Mouse (Mus musculus) mature B cell (primary cell): ENCODE measurements around the gene Elavl2.
"Not testable (repeated sequence)": the region's sequence is repeated elsewhere in the genome, so short reads cannot be mapped to it uniquely, and the experiment has no call there.

Experiments
- in situ Hi-C: fragments of 300-500 bp; cut with MboI; formaldehyde crosslinking; loops from 2 replicates; pipeline ENCODE4 v1.14.3; 2019

Elavl2 gene

DNA sequence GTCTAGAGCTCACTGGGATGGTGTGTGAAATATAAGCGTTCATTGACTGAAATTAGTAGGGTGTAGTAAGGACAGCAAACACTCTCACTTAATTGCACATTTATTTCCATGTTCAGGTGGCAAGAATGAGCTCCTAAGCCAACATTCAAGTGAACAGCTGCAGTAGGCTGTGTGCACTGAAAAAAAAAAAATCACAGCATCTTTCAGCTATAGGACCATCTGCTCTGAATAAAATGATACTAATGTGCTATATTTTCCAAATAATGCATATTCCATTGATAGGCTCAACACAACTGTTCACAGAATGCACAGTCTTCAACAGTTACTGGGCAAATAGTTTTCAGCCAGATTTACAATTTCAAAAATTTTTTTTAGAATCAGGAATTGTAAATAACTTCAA is 89.8 kb downstream of the Elavl2 start:
- in situ Hi-C loops: no loop called here

DNA sequence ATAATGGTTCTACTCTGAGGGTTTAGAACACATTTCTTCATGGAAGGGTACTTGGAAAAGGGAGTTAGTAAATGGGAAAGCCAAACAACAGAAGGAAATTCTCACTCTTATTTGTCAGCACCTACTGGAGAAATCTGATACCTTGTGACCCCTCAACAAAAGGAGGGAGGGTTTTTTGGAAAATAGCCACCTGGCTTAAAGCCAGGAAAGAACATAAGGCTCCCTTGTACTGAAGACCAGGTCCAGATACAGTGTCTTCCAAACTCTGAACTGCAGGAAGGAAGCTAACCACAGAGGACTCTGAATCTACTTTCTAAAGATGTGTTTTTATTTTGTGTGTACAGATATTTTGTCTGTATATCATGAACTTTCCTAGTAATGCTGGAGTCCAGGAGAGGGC is 102.9 kb downstream of the Elavl2 start:
- in situ Hi-C loops: no loop called here

DNA sequence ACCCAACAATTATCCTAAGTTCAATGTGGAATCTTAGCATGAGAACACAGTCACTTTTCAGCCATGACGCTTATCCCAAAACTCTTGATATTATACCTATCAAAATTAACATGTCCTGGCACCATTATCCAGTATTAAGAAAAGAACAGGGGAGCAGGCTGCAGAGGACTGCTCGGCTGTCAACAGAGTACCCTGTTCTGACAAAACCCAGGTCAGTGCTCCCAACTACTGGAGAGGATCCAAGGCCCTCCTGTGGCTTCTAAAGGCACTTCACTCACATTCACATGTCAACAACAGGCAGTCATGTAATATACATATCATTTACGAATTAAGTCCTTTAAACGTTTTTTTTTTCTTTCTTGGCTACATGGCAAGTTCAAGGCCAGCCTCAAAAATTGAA is 105.3 kb downstream of the Elavl2 start:
- in situ Hi-C loops: no loop called here

DNA sequence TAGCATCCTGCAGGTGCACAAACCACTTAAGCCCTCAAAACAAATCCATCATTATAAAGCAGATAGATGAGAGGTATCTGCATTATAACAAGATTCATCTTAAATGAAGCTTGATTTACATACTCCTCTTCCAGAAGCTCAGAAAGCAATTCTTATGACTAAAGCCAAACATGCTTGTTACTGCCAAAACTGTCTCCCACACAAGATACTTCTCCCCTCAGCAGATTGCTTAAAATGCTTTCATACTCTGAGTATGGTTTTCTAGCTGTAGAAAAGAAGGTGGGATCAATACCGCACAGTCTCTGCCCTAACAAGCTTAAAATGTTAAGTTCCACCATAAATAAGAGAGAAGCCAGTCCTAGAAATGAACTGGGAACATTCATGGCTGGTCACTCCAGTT is 109.1 kb downstream of the Elavl2 start:
- in situ Hi-C loops: no loop called here

DNA sequence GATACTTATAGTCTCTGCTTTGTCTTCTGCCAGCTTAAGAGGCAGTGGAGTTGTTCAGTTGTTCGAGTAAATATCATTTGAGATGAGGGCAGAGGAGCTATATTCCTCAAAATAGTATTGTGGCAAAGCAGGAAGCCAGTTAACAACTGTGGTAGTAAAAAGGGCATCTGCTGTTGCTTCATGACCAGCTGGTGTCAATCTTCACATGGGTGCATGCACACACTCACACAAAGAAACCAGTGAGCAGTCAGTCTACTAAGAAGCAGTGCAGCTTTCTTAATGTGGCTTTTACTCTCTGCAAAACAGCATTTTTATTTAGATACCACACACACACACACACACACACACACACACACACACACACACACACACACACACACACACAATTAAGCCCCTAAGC is 110.2 kb downstream of the Elavl2 start:
- in situ Hi-C loops: no loop called here

DNA sequence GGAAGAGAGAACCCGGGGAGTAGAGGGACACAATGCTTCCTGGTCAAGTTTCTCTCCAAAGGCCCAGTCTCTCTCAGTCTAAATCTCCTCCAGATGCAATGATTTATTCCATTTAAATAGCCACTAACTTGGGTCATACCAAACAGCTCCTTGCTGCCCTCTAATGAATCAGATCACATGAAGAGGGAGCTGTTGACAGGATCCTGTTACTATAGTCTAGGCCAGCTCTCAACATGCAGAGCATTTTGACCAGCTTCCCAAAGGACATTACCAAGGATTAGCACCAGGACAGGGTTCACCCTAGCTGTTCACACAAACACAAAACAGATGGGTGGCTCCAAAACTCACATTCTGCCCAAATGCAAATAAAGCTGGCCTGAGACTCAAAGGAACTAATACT is 111.4 kb downstream of the Elavl2 start:
- in situ Hi-C loops: no loop called here

DNA sequence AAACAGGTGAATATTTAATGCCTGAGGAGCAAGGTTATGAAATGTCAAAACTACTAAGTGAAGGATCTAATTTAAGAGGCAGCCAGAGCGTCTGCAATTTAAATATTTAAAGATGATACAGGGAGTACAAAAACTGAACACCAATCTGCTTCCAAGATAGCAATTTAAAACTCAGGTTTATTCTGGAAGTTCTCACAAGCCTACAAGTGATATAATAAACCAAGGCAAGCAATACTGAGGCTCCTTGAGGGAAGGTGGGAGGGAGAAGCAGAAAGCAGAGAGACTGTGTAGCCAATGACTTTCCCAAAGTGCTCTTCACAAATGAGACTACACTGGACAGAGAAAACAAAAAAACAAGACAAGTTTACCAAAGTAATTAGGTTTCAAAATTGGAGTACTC is 132.2 kb downstream of the Elavl2 start:
- in situ Hi-C loops: no loop called here

DNA sequence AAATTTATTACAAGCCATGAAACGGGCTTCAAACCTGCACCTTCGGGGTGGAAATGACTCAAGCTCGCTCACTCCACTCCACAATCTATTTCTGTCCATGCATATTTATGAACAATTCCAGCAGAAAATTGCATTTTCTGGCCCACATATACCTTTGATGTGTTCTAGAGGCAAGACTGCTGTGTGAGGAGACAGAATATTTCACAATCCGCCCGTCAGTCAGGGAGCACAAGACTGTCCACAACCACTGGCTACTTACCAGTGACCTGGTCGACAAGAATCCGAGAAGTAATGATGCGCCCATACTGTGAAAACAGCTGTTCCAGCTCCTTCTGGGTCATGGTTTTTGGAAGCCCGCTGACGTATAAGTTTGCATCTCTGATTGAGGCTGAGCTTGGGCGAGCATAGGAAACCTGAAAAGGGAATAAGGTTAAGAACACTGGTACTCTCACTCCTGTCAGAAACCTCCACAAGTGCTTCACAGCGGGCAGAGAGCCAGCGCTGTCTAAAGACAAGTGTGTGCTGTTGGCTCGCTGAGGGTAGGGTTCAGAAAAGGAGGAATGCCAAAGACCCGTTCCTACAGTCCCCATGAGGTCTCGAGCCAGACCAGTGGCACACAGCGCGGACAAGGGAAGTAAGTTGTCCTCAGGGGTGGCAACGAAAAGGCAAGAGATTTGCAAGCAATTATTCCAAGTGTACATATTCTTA is 136.7 kb downstream of the Elavl2 start:
- in situ Hi-C loops: no loop called here

DNA sequence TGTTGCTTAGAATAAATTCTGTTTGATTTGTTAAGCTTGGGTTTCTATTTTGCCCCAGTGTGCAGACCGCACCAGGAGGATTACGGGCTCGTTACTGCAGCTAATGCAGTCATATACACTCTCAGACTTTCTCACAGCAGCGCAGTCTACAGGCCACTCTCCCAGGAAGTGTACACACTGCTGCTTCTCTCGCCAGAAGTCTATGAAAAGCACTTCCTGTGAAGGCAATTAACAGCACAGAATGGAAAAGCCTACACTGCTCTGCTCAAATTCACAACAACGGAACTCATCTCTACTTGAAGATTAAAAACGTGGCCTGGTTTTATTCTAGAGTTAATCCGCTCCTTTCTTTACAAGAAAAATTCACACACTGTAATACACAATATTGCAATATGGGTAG is 137.7 kb downstream of the Elavl2 start:
- in situ Hi-C loops: no loop called here

DNA sequence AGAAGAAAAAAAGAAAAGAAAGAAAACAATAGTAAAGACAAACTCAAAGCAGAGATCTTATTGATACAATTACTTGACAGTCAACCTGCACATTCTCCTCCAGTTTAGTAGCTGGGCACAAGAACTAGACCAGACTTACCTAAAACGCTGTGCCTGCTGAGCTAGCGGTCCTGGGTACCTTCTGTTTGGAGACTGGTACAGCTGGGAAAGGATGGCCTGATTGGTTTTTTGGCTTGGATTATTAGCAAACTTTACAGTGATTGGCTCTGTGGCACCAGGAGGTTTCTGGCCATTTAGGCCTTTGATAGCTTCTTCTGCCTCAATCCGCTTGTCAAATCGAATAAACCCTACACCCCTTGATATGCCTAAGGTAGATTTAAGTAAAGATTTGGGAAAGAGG is 140.0 kb downstream of the Elavl2 start:
- in situ Hi-C loops: no loop called here

DNA sequence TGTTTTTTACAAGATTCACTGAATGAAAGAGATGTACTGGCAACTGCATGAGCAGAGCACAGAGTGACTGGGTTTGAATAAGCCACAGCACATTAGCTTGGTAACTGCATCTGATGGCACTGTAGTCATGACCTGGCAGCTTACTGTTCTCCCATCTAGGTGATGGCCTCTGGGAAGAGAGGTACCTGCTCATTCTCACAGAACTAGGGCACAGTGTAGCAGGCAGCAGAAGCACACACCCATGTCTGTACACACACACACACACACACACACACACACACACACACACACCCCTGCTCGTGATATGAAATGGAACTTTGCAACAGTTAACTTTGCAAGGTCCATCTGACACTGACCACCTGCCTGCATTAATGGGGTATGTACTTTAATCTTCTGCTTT is 151.9 kb downstream of the Elavl2 start:
- in situ Hi-C loops: no loop called here

DNA sequence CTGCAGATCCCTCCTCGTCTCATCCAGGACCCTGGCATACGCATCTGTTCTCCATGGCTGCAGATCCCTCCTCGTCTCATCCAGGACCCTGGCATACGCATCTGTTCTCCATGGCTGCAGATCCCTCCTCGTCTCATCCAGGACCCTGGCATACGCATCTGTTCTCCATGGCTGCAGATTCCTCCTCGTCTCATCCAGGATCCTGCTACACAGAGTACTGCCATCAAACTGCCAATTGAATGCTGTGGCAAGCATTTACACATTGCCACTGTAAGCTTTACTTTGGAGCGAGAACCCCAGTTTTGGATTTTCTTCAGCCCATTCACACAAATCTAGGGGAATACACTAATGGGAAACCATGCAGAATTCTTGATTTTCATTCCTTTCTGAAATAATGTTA is 155.4 kb downstream of the Elavl2 start:
- in situ Hi-C loops: not testable (repeated sequence)

DNA sequence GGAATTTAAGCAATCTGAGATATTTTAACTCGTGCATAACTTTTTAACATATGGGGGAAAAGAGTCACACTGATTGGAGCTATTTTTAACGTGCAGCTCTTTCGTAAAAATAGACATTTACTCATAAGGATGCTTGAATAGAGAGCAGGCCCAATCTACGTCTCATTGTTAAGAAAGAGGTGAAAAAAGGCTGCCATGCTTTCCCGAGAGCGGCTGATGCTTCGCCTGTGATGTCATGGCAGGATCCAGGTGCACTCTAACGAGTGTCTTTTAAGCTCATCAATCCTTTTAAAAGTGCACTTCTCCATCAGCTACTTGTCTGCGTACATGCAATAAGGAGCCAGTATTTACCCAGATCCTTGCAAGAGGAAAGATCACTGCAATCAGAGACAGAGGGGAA is 156.0 kb downstream of the Elavl2 start:
- in situ Hi-C loops: no loop called here

DNA sequence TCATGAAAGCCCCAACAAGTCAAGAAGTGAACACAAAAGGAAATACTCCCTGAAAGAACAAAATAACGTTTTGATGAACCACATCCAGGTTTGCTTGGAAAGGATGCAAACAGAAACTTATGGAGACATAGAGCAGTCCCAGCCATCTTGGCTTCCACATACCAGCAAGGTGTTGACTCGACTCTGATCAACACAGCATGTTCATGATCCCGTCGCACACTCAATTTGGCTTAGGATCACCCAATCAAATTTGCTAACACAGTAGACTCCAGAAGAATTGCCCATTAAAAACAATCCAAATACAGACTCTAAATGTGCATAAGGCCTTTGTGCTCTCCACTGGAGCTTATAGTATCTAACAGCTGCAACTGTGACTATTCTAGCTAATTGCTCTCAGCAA is 156.7 kb downstream of the Elavl2 start:
- in situ Hi-C loops: no loop called here

DNA sequence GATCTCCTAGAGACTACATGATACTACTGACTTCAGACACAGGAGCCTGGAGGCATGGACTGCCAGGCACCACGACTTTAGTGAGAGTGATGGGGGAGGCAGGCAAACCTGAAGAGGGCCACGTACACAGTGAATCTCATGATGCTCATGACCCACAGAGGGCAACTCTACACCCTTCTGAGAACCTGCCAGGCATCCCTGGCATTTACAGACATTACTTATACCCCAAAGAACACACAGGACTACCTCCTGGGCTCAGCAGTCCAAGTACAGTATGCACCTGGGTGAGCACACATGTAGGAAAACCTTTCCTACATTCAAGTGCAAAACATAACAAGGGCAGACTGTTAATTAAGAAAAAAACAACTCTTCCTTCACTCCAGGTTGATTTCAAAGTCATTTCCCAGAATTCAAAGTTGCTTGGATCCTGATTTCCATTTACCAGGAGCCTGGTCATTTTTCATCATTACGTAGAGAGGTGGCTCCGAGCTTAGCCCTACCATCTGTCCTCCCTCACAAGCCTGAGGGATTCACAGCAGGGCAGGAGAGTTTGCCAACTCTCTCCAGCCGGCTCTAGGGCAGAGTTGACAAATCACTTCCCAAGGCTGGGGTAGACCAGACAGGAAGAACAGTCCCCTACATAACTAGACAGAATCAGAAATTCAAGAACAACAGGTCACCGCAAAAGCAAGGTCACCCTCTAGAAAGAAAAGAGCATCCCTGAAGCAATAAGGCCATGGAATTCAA is 161.7 kb downstream of the Elavl2 start:
- in situ Hi-C loops: no loop called here

DNA sequence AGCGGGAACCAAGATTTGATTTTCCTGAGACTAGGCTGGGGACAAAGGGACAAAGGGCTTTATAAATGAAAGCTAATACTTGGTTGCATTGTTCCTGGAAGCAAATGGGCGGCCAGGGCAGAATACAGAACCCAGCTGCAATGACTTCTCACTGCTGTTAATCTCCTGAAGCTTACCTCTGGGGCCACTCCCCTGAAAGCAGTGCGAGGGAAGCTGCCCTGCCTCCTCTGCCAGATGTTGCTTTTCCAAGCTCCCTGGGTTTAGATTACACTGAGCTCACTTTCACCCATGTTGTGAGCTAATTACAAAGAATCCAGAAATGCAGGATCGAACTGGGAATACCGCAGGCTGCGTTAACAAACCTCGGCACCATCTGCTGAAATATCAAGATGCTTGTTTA is 163.6 kb downstream of the Elavl2 start:
- in situ Hi-C loops: no loop called here

DNA sequence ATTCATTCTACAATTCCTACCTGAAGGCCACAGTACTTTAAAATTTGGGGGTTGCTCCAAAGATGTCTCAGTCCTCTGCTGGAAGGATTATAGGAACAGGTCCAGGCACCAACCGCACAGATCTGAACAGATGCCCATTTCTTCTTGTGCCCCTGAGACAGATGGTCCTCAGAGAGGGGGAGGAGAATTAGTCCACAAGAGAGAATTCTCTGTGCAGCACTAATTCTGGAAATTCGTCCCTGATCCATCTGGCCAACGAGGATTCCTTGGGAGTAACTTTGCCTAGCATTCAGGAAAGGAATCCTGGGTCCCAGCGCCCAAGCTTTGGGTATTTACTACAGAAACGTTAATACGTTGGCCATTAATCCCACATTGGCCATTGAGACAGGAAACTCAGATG is 165.6 kb downstream of the Elavl2 start:
- in situ Hi-C loops: no loop called here

DNA sequence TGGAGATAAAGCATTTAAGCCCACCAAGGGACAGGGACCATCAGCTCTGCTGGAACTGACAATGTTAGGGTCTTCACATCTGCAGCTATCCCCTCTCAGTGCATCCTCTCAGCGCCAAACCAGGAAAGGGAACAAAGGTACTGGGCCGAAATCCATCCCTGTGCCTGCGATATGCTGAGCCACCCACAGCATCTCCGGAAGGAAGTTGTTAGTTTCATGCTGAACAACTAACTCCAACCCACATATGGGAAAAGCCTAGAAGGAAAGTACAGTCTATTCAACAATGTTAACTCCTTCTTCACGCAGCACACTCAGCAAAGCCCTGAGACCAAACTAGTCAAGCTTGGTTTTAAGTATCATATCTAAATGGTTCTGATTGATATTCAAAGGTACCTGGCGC is 167.0 kb downstream of the Elavl2 start:
- in situ Hi-C loops: no loop called here

DNA sequence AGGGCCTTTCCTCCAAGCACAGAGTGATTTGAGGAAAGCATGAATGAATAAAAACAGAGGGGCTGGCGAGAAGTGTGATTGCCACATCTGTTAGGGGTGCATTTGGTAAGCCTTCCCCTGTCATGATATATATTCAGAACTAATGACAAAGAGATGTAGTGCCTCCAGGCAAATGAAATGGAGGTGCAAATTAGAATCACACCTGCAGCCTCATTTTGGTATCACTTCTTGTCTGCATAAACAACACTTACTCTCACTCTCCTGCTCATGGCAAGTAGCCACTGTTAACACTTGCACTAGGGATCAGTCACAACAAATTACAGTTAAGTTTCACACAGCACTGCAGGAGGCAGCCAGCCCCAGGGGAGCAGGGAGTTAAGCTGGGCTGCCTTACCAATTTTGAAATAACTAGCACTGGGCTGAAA is 170.1 kb downstream of the Elavl2 start:
- in situ Hi-C loops: no loop called here

DNA sequence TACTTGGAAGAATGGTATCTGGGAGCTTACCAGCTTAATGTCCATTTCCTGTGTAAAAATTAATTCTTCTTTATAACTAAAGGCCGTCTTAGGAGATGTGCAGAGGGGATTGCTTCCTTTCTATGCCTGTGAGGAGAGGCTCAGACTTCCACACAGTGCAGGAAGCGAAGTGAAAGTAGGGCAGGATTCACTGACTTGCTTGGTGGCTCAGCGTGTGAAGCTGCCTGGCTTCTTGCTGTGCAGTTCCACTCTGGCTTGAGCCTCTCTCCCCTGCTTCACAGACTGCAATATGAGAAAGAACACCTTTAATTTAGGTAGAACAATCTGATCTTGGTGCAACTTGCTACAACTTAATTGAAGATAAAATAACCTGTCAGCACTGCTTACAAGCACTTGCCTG is 172.2 kb downstream of the Elavl2 start:
- in situ Hi-C loops: no loop called here

DNA sequence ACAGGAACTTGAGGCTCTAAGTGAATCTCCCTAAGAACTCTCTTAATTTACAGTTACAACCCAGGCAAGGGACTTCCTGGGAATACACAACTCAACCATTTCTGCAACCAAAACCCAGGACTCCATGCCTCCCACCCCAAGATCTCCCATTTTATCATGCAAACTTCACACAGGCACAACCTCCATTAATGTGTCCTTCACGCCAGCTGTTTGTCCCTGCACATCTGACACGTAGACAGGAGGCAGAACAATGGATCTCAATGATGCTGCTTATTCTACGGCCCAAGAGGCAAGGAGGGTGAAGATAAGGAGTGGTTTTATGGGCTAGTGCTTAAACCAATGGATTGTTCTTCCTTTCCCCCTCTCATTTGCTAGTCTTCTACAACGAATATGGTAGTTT is 176.8 kb downstream of the Elavl2 start:
- in situ Hi-C loops: no loop called here

DNA sequence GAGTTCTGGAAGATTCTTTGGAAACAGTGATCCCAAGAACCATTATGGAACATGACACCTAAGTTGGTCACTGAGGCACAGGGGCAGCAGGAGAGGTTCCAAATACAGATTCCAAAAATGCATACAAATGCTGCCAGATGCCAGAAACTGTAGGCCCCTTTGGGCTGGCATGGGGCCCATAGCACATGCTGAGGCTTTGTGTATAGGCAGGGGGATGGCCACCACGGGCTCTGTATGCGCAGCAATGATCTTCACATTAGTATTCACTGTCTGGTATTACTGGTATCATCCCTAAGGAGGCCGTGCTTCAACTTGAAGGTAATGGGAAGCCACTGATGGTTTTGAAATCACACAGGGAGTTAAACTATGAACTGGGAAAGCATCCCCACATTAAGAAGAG is 181.3 kb downstream of the Elavl2 start:
- in situ Hi-C loops: no loop called here

DNA sequence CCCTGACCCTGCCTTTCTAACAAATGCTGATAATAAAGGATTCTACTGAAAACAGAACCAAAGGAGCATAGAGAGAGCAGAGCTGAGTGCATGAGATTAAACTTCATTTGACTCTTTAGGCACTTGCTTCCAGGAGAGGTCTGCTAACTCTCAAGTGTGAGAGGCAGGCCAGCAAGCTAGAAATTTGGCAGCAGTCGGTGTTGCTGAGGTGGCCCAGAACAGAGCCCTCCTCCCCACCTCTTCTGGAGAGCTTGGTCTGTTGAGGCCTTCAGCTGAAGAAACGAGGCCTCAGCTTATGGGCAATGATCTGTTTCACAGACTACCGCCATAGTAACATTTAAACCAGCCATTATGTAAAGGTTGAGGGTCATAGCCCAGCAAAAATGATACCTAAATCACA is 186.7 kb downstream of the Elavl2 start:
- in situ Hi-C loops: no loop called here
